Mouse (Mus musculus) kidney, embryonic 14.5 days (tissue): ENCODE results near the gene Ddx52. TPM values are rescaled to one million over a fixed set of nuclear protein-coding genes. Genes with fewer than 3 reads are reported as not detected.
A peak's percentile ranks its signal among the peaks of the same experiment; 100 is the strongest.

Experiments
- ATAC-seq: fragments of 200-750 bp; cut with Nextera tagmentation; 2 replicates; pipeline ENCODE4 v1.8.0; 2017; ENCODE audit warnings: moderate number of reproducible peaks, mild to moderate bottlenecking, moderate TSS enrichment, moderate library complexity; ENCODE audit not compliant: low FRiP score, low TSS enrichment
- H3K27ac ChIP-seq: fragments of 300-500 bp; sonication (generic); 2 replicates; pipeline ENCODE4 v1.5.1; 2014; ENCODE audit warnings: low read depth, mild to moderate bottlenecking, low read length, moderate library complexity, mixed read lengths
- H3K27me3 ChIP-seq: fragments of 300-500 bp; sonication (generic); 2 replicates; pipeline ENCODE4 v1.6.1; 2014; ENCODE audit warnings: mild to moderate bottlenecking, low read length; ENCODE audit not compliant: control insufficient read depth, insufficient read depth
- H3K36me3 ChIP-seq: fragments of 300-500 bp; sonication (generic); 2 replicates; pipeline ENCODE4 v1.6.1; 2014; ENCODE audit warnings: low read length, mixed read lengths; ENCODE audit not compliant: control insufficient read depth, insufficient read depth
- H3K4me1 ChIP-seq: fragments of 300-500 bp; sonication (generic); 2 replicates; pipeline ENCODE4 v1.6.1; 2014; ENCODE audit warnings: low read length, mixed read lengths; ENCODE audit not compliant: control insufficient read depth, insufficient read depth
- H3K4me2 ChIP-seq: fragments of 300-500 bp; sonication (generic); replicated peaks from 2 replicates; pipeline ENCODE4 v1.6.1; 2014; ENCODE audit warnings: low read depth, mild to moderate bottlenecking, low read length
- H3K4me3 ChIP-seq: fragments of 300-500 bp; sonication (generic); 2 replicates; pipeline ENCODE4 v1.5.1; 2014; ENCODE audit warnings: mild to moderate bottlenecking, low read length
- H3K9ac ChIP-seq: fragments of 300-500 bp; sonication (generic); 2 replicates; pipeline ENCODE4 v1.6.1; 2014; ENCODE audit warnings: low read depth, mild to moderate bottlenecking, low read length, moderate library complexity
- H3K9me3 ChIP-seq: fragments of 300-500 bp; sonication (generic); 2 replicates; pipeline ENCODE4 v1.6.1; 2016; ENCODE audit warnings: low read length; ENCODE audit not compliant: control insufficient read depth
- WGBS: fragments of 180-500 bp; shearing (Covaris S2); extraction: QIAGEN DNeasy Blood & Tissue Kit; methylation state at CpG from one replicate; pipeline ENCODE4 v1.1.7; 2014; 5-methylcytosine and 5-hydroxymethylcytosine counted together
- polyA plus RNA-seq: library from polyadenylated mRNA; unstranded; fragments of >200 nt; fragmentation: Nextera tagmentation; extraction: Ambion mirVana; gene quantifications from 2 replicates; pipeline ENCODE4 v1.2.1, GENCODE M21; 2014

Gene Ddx52
- polyA plus RNA-seq, 1 experiment from 2014 or later, result 47.6 TPM

DNA sequence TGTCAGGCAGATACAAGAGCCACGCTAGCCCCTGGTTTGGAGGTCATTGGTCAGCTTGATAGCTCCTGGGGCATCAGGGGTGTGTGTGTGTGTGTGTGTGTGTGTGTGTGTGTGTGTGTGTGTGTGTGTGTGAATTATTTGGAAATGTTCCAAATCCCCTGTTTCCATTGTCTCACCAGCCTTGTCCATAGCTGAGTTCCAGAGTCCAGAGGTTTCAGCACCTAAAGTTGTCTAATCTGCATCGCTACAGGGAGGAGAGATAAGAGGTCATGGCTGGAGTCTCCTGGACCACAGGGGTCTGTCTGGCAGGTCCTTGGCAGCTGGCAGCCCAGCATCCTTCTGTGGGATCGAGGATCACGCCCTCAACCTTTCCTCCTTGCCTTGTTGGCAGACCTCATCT is 27.4 kb upstream of the Ddx52 start:
- no peak overlapping the region for H3K4me3 ChIP-seq
- no peak overlapping the region for H3K9ac ChIP-seq
- ATAC-seq, result no peak
- no peaks in the 10 kb centered on the region for H3K9me3 ChIP-seq
- no peak overlapping the region for H3K4me2 ChIP-seq
- H3K27ac ChIP-seq, result peak overlapping the region; percentile 17; the same call in 1 of the 2 replicates
- no peaks in the 10 kb centered on the region for H3K36me3 ChIP-seq
- WGBS, result 78% methylated on average over 4 of the region's 4 CpGs
- H3K4me1 ChIP-seq, result 0 out of 2 replicates have a peak, but pooled peaks cover 5% of the 10 kb centered on the region
- no peaks in the 10 kb centered on the region for H3K27me3 ChIP-seq

DNA sequence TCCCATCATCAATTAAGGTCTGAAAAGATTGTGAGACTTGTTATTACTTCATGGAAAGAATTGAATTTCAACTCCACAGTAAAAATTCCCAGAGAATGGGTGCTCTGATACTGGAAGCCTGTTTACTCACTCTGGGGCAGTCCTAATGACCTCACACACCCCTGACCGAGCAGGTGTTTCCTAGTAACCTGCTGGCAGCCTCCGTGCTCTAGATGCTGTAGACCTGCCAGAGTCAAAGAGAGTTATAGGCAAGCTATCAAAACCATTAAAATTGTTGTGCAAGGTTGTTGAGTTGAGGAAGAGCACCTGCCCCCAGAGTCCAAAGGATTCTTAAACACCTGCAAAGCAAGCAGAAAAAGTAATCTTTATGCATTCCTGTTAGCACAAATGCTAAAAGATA is 19.3 kb upstream of the Ddx52 start:
- WGBS, result 22% methylated on average over 2 of the region's 2 CpGs
- ATAC-seq, result no peak
- Histone ChIP-seq H3K36me3 (no peaks in the 10 kb centered on the region), H3K9me3 (no peaks in the 10 kb centered on the region), H3K9ac (no peak overlapping the region), H3K4me2 (no peak overlapping the region), H3K27me3 (no peaks in the 10 kb centered on the region), H3K27ac (no peak overlapping the region), H3K4me3 (no peak overlapping the region), H3K4me1 (no peaks in the 10 kb centered on the region)

- no peaks in the 10 kb centered on the region for H3K36me3 ChIP-seq
- ATAC-seq, result no peak
- no peaks in the 10 kb centered on the region for H3K9me3 ChIP-seq
- no peaks in the 10 kb centered on the region for H3K27me3 ChIP-seq
- no peak overlapping the region for H3K4me2 ChIP-seq
- H3K9ac ChIP-seq, result no peak overlapping the region
- H3K4me1 ChIP-seq, result no peaks in the 10 kb centered on the region
- no peak overlapping the region for H3K27ac ChIP-seq
- 63% methylated on average over 3 of the region's 3 CpGs for WGBS
- no peak overlapping the region for H3K4me3 ChIP-seq
These were observed 14.8 kb upstream of the Ddx52 start for GRCm38 (mm10) chr11:83927097-83927496.

DNA sequence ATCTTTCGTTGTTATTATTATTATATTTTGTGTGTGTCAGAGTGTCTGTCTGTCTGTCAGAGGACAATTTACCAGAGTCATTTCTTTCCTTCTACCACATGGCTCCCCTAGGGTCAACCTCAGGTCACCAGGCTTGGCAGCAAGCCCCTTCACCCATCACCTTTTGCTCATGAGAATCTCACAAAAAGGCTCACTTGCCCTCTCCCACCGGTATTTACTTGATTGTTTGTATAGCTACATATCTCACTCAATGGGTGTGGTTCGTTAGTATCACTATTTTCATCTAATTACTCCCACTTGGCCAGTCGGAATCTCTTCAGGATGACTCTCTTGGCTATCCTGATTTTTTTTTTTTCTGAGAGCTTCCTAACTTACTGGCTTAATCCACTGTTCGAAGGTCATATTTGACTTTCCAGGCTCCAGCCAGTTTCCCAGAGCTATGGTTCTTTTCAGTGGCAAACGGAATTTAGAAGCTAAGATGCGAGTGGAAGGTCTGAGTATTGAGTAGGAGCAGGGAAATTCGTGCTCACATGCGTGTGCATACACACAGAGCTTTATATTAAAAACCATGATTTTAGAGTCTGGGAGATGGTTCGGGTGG is 9.3 kb upstream of the Ddx52 start:
- 87% methylated on average over 10 of the region's 10 CpGs for WGBS
- no peak for ATAC-seq

GRCm38 (mm10) chr11:83933376-83933775 is 8.5 kb upstream of the Ddx52 start:
- no peaks in the 10 kb centered on the region for H3K36me3 ChIP-seq
- H3K9ac ChIP-seq, result no peak overlapping the region
- ATAC-seq, result no peak
- no peaks in the 10 kb centered on the region for H3K9me3 ChIP-seq
- H3K27ac ChIP-seq, result no peak overlapping the region
- WGBS, result 69% methylated on average over 4 of the region's 4 CpGs
- no peak overlapping the region for H3K4me2 ChIP-seq
- no peak overlapping the region for H3K4me3 ChIP-seq
- no peaks in the 10 kb centered on the region for H3K27me3 ChIP-seq
- no peaks in the 10 kb centered on the region for H3K4me1 ChIP-seq

More for the DNA sequence above, 9.3 kb upstream of the Ddx52 start:
- no peak overlapping the region for H3K9ac ChIP-seq
- no peak overlapping the region for H3K27ac ChIP-seq
- no peaks in the 10 kb centered on the region for H3K9me3 ChIP-seq
- H3K4me2 ChIP-seq, result no peak overlapping the region
- no peaks in the 10 kb centered on the region for H3K4me1 ChIP-seq
- H3K4me3 ChIP-seq, result no peak overlapping the region
- no peaks in the 10 kb centered on the region for H3K27me3 ChIP-seq
- H3K36me3 ChIP-seq, result no peaks in the 10 kb centered on the region

DNA sequence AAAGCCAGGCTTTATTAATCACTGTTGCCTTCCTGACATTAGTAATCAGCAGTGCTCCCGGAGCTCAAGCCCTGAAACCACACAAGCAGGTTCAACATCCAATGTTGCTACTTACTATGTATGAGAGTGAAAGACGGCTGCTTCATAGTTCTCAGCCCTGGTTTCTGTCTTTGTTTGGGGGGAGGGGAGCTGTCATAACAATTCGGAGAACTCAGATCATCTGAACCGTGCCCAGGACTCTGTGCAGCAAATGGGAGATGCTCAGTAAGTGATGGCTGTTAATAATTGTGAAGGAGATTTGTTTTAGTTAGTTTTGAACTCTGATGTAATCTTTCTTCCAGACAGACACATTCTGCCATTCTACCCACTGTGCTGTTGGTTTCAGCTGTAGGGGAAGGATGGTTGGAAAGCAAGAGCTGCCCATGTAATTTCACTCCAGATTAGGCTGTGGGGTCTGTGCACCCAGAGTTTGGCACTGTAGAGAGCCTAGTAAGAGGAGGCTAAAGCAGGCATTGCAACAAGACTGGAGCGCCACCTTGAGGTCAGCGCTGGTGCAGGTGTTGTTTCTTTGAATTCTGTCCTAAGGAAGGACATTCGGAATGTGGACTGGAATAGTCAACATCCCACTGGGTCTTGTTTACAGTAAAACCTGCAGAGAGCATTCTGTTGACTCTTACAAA is 5.7 kb upstream of the Ddx52 start:
- no peak overlapping the region for H3K9ac ChIP-seq
- peak; percentile 66; the same call in 1 of the 2 replicates for ATAC-seq
- H3K4me2 ChIP-seq, result no peak overlapping the region
- WGBS, result 22% methylated on average over 7 of the region's 7 CpGs
- H3K4me1 ChIP-seq, result no peaks in the 10 kb centered on the region
- H3K4me3 ChIP-seq, result no peak overlapping the region
- no peaks in the 10 kb centered on the region for H3K9me3 ChIP-seq
- no peak overlapping the region for H3K27ac ChIP-seq
- H3K36me3 ChIP-seq, result no peaks in the 10 kb centered on the region
- H3K27me3 ChIP-seq, result no peaks in the 10 kb centered on the region

GRCm38 (mm10) chr11:83938556-83938955 is 3.3 kb upstream of the Ddx52 start:
- Histone ChIP-seq H3K9ac (no peak overlapping the region), H3K27me3 (no peaks in the 10 kb centered on the region), H3K36me3 (peaks cover 3% of the 10 kb centered on the region; the same call in 1 of the 2 replicates), H3K4me2 (no peak overlapping the region), H3K4me1 (peaks cover 4% of the 10 kb centered on the region; the same call in 1 of the 2 replicates), H3K9me3 (no peaks in the 10 kb centered on the region), H3K4me3 (no peak overlapping the region), H3K27ac (no peak overlapping the region)
- no peak for ATAC-seq
- WGBS, result 59% methylated on average over 8 of the region's 8 CpGs

DNA sequence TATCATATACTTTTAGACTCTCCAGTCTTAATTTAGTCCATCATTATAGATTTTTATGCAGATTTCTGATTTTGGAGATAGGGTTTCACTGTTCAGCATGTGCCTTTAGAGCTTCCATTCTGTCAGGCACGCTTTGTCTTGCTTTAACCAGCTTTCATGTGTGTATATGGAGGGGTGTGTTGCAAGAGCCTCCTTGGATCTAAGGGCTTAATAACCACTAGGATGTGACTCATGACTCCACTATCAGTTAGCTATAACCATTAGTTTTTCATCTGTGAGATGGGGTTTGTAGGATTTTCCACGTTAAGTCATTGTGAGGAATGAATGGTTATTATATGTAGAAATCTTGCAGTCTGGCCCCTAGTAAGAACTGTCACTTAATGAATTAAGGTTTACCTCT is 15.0 kb downstream of the Ddx52 start:
- Histone ChIP-seq H3K4me3 (no peak overlapping the region), H3K9ac (no peak overlapping the region), H3K4me2 (no peak overlapping the region), H3K27ac (no peak overlapping the region), H3K27me3 (no peaks in the 10 kb centered on the region), H3K36me3 (peaks cover 92% of the 10 kb centered on the region), H3K9me3 (no peaks in the 10 kb centered on the region), H3K4me1 (no peaks in the 10 kb centered on the region)
- no peak for ATAC-seq
- 93% methylated on average over 2 of the region's 2 CpGs for WGBS

- Histone ChIP-seq H3K4me1 (no peaks in the 10 kb centered on the region), H3K36me3 (peaks cover 57% of the 10 kb centered on the region), H3K4me3 (no peak overlapping the region), H3K9me3 (no peaks in the 10 kb centered on the region), H3K27me3 (no peaks in the 10 kb centered on the region), H3K9ac (no peak overlapping the region), H3K4me2 (no peak overlapping the region), H3K27ac (no peak overlapping the region)
- WGBS, result 92% methylated on average over 3 of the region's 3 CpGs
- no peak for ATAC-seq
These were observed 20.1 kb downstream of the Ddx52 start for GRCm38 (mm10) chr11:83961983-83962382.
